Mouse (Mus musculus) lung, adult 2 months (tissue): Measurements from ENCODE around the gene Zfp398.

ENCODE experiments used
- CTCF ChIP-seq: fragments of 200-500 bp; IDR thresholded peaks from 2 replicates; pipeline ENCODE4 v1.5.1; 2011; ENCODE audit warnings: mild to moderate bottlenecking, low read length, control low read depth; ENCODE audit not compliant: insufficient read depth
- POLR2A ChIP-seq: fragments of 200-500 bp; IDR thresholded peaks from 2 replicates; pipeline ENCODE4 v1.6.1; 2011; ENCODE audit warnings: low read depth, mild to moderate bottlenecking, control low read depth, low read length, borderline replicate concordance; ENCODE audit errors: extremely low read depth

GRCm38 (mm10) chr6:47880166-47880565 is 44.7 kb downstream of the Zfp398 start:
- TF ChIP-seq CTCF (no peak), POLR2A (no peak)
